Mouse (Mus musculus) MEL (cell line): ENCODE results near the gene Cdkn2aipnl.

Experiments
- E2F4 ChIP-seq: IDR thresholded peaks from 2 replicates; pipeline ENCODE4 v1.6.1; 2011; ENCODE audit warnings: low read depth, low read length, improper control_type of control experiment, borderline replicate concordance
- POLR2A ChIP-seq, 2 experiments: IDR thresholded peaks; 2 replicates each; pipeline ENCODE4 v1.6.1; 2011 to 2012; ENCODE audit warnings: low read length in 2 of 2, mild to moderate bottlenecking in 2 of 2, control low read depth in 1 of 2, improper control_type of control experiment in 1 of 2, low read depth in 1 of 2, moderate library complexity in 1 of 2; ENCODE audit not compliant: control insufficient read depth in 1 of 2, insufficient read depth in 1 of 2, poor library complexity in 1 of 2
- ZKSCAN1 ChIP-seq: IDR thresholded peaks from 2 replicates; pipeline ENCODE4 v1.6.1; 2012; ENCODE audit warnings: low read depth, mild to moderate bottlenecking, inconsistent platforms, low read length, improper control_type of control experiment, moderate library complexity

DNA sequence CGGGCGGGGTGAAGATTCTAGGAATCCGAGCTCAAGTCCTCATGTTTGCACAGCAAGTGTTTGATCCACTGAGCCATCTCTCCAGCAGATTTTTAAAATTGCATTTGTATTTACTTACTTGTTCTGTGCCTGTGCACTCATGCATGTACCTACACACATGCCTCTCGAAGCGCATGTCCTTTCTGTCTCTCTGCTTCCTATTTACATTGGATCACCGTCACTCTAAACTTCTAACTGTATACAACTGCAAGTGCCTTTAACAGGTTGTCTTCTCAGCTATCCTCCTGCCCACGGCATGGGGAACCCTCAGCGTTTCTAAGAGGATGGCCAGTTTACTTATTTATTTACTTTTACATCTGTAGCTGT is 27.9 kb upstream of the Cdkn2aipnl start:
- TF ChIP-seq E2F4 (no peak), ZKSCAN1 (no peak), POLR2A (IDR thresholded peaks at IDR 0.05; ENCODE audit: control insufficient read depth in 1 of 2, insufficient read depth in 1 of 2, low read depth in 1 of 2, low read length in 2 of 2, poor library complexity in 1 of 2) (no peak)
